Mouse (Mus musculus) olfactory bulb, adult 2 months (tissue): ENCODE results near the gene Sost.

Source experiments
- CTCF ChIP-seq: fragments of 200-500 bp; IDR thresholded peaks from 2 replicates; pipeline ENCODE4 v1.5.1; 2012; ENCODE audit warnings: low read depth, mild to moderate bottlenecking, low read length, moderate library complexity; ENCODE audit not compliant: insufficient read depth
- POLR2A ChIP-seq: fragments of 200-500 bp; IDR thresholded peaks from 2 replicates; pipeline ENCODE4 v1.6.1; 2012; ENCODE audit warnings: mild to moderate bottlenecking, low read depth, low read length, moderate library complexity; ENCODE audit not compliant: insufficient read depth

DNA sequence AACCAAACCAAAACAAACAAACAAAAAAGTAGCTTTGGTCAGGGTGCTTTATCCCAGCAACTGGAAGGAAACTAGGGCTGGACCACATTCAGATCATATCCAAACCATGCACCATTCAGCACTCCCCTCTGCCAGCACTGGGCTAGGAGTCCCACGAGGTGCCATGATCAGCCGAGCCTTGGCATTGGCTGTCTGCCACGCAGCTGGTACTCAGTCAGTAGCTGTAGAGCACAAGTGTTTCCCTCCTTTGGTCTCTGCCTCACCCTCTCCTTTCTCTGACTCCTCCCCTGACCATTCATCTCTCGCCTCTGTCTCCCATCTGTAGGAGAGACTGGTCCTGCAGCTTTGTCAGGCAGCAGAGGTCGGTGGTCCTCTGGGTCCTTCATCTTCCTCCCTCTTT lies 9.3 kb downstream of the Sost start:
- TF ChIP-seq POLR2A (no peak), CTCF (no peak)
